Mouse (Mus musculus) myocyte (in vitro differentiated cells): ENCODE results near the gene Ccpg1os.

Source experiments
- CEBPB ChIP-seq: IDR thresholded peaks from 2 replicates; pipeline ENCODE4 v1.6.1; 2011; ENCODE audit warnings: mild to moderate bottlenecking, moderate library complexity; ENCODE audit not compliant: poor library complexity, insufficient read depth, severe bottlenecking
- E2F4 ChIP-seq: IDR thresholded peaks from one replicate; pipeline ENCODE4 v1.6.1; 2011; ENCODE audit warnings: mild to moderate bottlenecking, control low read depth, moderate library complexity; ENCODE audit not compliant: insufficient read depth
- MAX ChIP-seq: IDR thresholded peaks from one replicate; pipeline ENCODE4 v1.6.1; 2011; ENCODE audit warnings: low read depth, mild to moderate bottlenecking, control low read depth
- MYOD1 ChIP-seq, 3 experiments: IDR thresholded peaks; one replicate each; pipeline ENCODE4 v1.6.1; 2011; ENCODE audit warnings: control low read depth in 2 of 3, low read depth in 2 of 3, mild to moderate bottlenecking in 2 of 3, moderate library complexity in 1 of 3; ENCODE audit not compliant: insufficient read length in 2 of 3, control insufficient read depth in 1 of 3
- MYOG ChIP-seq, 3 experiments: IDR thresholded peaks; one replicate each; pipeline ENCODE4 v1.6.1; 2011; ENCODE audit warnings: control low read depth in 2 of 3, low read depth in 2 of 3, mild to moderate bottlenecking in 2 of 3; ENCODE audit not compliant: insufficient read length in 2 of 3, control insufficient read depth in 1 of 3, insufficient read depth in 1 of 3
- POLR2A ChIP-seq: IDR thresholded peaks from one replicate; pipeline ENCODE4 v1.6.1; 2011; ENCODE audit warnings: low read depth, mild to moderate bottlenecking, control low read depth, moderate library complexity; ENCODE audit not compliant: insufficient read length
- POLR2AphosphoS2 ChIP-seq: IDR thresholded peaks from one replicate; pipeline ENCODE4 v1.6.1; 2011; ENCODE audit warnings: low read depth, control low read depth; ENCODE audit not compliant: insufficient read length
- REST ChIP-seq: IDR thresholded peaks from one replicate; pipeline ENCODE4 v1.6.1; 2011; ENCODE audit warnings: mild to moderate bottlenecking, control low read depth, moderate library complexity; ENCODE audit not compliant: insufficient read depth, insufficient read length
- TCF12 ChIP-seq: IDR thresholded peaks from one replicate; pipeline ENCODE4 v1.6.1; 2011; ENCODE audit warnings: mild to moderate bottlenecking, control low read depth; ENCODE audit not compliant: poor library complexity, insufficient read depth, severe bottlenecking
- TCF3 ChIP-seq: IDR thresholded peaks from one replicate; pipeline ENCODE4 v1.6.1; 2011; ENCODE audit warnings: low read depth, control low read depth; ENCODE audit not compliant: insufficient read length
- USF1 ChIP-seq: IDR thresholded peaks from one replicate; pipeline ENCODE4 v1.6.1; 2011; ENCODE audit warnings: low read depth, mild to moderate bottlenecking, control low read depth, moderate library complexity

- no peak for TF ChIP-seq POLR2AphosphoS2
- TF ChIP-seq MAX: no peak
- TF ChIP-seq E2F4: no peak
- no peak for TF ChIP-seq POLR2A
- no peak for TF ChIP-seq TCF3
- no peak for TF ChIP-seq TCF12
- TF ChIP-seq MYOG (IDR thresholded peaks at IDR 0.05; ENCODE audit: control insufficient read depth in 1 of 3, insufficient read depth in 1 of 3, insufficient read length in 2 of 3, low read depth in 2 of 3): no peak
- no peak for TF ChIP-seq USF1
- TF ChIP-seq MYOD1 (IDR thresholded peaks at IDR 0.05; ENCODE audit: control insufficient read depth in 1 of 3, insufficient read length in 2 of 3, low read depth in 2 of 3): no peak
- no peak for TF ChIP-seq REST
- no peak for TF ChIP-seq CEBPB
Measured at GRCm38 (mm10) chr9:72955546-72955945, 29.6 kb downstream of the Ccpg1os start.
